Mouse (Mus musculus) megakaryocyte, embryonic 14.5 days (primary cell): Measurements from ENCODE around the gene Lypd6b.

Experiments
- FLI1 ChIP-seq: IDR thresholded peaks from 2 replicates; pipeline ENCODE4 v1.6.1; 2012; ENCODE audit warnings: low read length, inconsistent platforms, mixed read lengths
- GATA1 ChIP-seq: IDR thresholded peaks from 3 replicates; pipeline ENCODE4 v1.6.1; 2012; ENCODE audit warnings: mixed read lengths, low read length, inconsistent platforms, borderline replicate concordance

DNA sequence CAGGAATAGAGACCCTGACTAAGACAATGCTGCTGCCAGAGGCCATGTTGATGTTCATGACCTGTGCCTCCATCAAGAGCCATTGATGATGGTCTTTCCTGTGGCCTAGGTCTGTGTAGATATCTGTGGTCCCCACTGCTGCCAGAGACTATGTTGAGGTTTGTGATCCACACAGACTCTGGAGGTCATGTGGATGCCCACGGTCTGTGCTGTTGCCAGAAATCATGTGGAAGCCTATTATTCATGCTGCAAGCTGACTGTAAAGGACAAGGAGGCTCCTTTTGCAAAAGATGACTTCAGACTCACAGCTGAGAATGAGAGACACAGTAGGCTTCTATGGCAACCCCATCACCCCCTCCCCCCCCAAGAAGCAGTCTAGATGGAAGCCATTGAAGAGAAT, 209.7 kb downstream of the Lypd6b start:
- TF ChIP-seq GATA1 (no peak), FLI1 (no peak)
